Mouse (Mus musculus) neural tube, embryonic 13.5 days (tissue): Measurements from ENCODE around the gene Enoph1. TPM values are rescaled to one million over a fixed set of nuclear protein-coding genes. Genes with fewer than 3 reads are reported as not detected.

Source experiments
- ATAC-seq: fragments of 200-750 bp; cut with Nextera tagmentation; 2 replicates; pipeline ENCODE4 v1.8.0; 2017; ENCODE audit warnings: low read depth, mild to moderate bottlenecking, moderate TSS enrichment, moderate library complexity
- H3K27ac ChIP-seq: fragments of 300-500 bp; sonication (generic); replicated peaks from 2 replicates; pipeline ENCODE4 v1.5.1; 2015; ENCODE audit warnings: moderate library complexity, mild to moderate bottlenecking, inconsistent platforms
- H3K27me3 ChIP-seq: fragments of 300-500 bp; sonication (generic); 2 replicates; pipeline ENCODE4 v1.6.1; 2015; ENCODE audit warnings: mild to moderate bottlenecking, inconsistent platforms
- H3K36me3 ChIP-seq: fragments of 300-500 bp; sonication (generic); 2 replicates; pipeline ENCODE4 v1.6.1; 2015; ENCODE audit warnings: mild to moderate bottlenecking, inconsistent platforms
- H3K4me1 ChIP-seq: fragments of 300-500 bp; sonication (generic); replicated peaks from 2 replicates; pipeline ENCODE4 v1.6.1; 2015; ENCODE audit warnings: inconsistent platforms
- H3K4me2 ChIP-seq: fragments of 300-500 bp; sonication (generic); 2 replicates; pipeline ENCODE4 v1.6.1; 2015; ENCODE audit warnings: inconsistent platforms, mild to moderate bottlenecking, moderate library complexity
- H3K4me3 ChIP-seq: fragments of 300-500 bp; sonication (generic); 2 replicates; pipeline ENCODE4 v1.5.1; 2015; ENCODE audit warnings: mild to moderate bottlenecking, inconsistent platforms
- H3K9ac ChIP-seq: fragments of 300-500 bp; sonication (generic); 2 replicates; pipeline ENCODE4 v1.6.1; 2015; ENCODE audit warnings: moderate library complexity, mild to moderate bottlenecking, inconsistent platforms
- H3K9me3 ChIP-seq: fragments of 300-500 bp; sonication (generic); 2 replicates; pipeline ENCODE4 v1.6.1; 2016; ENCODE audit warnings: inconsistent platforms
- WGBS: fragments of 180-500 bp; shearing (Covaris S2); methylation state at CpG from one replicate; pipeline ENCODE4 v1.1.7; 2015; 5-methylcytosine and 5-hydroxymethylcytosine counted together
- polyA plus RNA-seq: library from polyadenylated mRNA; unstranded; fragments of >200 nt; fragmentation: Nextera tagmentation; extraction: Ambion mirVana; gene quantifications from 2 replicates; pipeline ENCODE4 v1.2.1, GENCODE M21; 2015

The Enoph1 gene
- polyA plus RNA-seq, 1 experiment from 2014 or later = 38.9 TPM

DNA sequence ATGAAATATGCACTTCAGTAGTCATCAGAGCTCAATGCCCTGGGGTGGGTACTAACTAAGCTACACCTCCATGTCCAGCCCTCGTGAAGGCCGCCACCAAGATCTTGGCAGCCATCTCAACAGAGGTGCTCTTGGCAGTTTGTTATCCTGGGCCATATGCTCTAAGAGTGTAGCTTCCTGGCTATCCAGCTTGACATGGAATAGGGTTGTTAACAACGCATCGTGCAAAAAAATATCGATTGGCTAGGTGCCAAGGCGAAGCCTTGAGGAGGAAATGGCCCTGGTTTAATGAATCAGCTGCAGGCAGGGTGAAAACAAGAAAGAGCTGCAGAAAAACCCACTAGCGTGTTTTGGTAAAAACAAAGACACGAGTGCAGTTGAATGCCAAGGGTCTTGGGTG, 45.3 kb downstream of the Enoph1 start:
- no peaks in the 10 kb centered on the region for H3K27me3 ChIP-seq
- H3K4me3 ChIP-seq = no peak overlapping the region
- H3K36me3 ChIP-seq = no peaks in the 10 kb centered on the region
- no peak; the same call in 1 of the 2 replicates for ATAC-seq
- no peaks in the 10 kb centered on the region for H3K9me3 ChIP-seq
- H3K9ac ChIP-seq = no peak overlapping the region
- H3K27ac ChIP-seq = peak overlapping the region; percentile 20; the same call in 1 of the 2 replicates
- H3K4me2 ChIP-seq = no peak overlapping the region
- H3K4me1 ChIP-seq = peaks cover 30% of the 10 kb centered on the region
- 54% methylated on average over 8 of the region's 8 CpGs for WGBS

DNA sequence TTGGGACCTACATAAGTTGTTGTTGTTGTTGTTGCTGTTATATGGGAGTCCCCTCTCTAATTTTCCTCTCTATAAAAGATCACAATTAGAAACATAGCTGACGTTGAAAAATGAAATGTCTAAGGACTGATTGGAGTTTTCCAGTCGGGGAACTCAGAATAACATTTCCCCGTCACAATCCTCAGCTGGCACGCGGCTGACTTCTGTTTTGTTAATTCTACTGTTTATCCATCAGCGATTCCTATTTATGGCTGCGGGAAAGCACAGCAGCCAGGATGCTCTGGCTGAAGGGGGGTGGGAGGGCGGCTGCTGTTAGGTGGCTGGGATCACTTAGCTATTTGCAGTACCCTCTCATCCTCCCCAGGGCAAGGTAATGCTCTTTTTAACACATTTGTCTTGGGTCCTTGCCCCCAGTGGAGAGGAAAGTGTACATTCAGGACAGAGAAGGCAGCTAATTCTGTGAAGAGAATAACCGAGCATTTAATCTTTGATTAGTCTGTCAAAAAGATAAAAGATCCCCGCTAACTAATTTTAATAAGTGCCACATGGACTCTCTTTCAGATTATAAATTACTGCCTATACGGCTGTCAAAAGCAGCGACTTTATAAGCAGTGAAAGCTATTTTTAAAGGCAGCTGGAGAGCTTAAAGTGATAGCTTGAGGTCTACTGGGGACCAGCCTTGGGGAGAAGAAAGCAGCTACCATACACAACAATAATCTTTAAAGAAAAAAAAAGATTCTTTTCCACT, 50.9 kb downstream of the Enoph1 start:
- Histone ChIP-seq H3K4me3 (0 out of 2 replicates have a peak overlapping the region, but pooled peaks have one; percentile 3), H3K27ac (peak overlapping the region; percentile 87)

DNA sequence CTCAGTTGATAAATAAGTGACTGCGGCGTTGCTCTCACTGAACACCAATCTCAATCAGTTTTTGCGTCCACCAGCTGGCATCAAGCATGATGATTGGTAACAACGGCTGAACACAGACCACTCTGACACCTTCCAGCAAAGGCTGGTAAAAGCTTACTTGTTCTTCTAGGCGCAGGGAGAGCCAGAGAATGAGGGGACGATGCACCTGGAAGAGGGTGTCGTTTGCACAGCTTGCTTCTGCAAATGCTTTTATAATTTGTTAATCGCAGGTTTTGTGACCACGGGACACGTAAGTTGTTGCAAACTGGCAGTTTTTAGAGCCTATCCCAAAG, 51.4 kb downstream of the Enoph1 start:
- Histone ChIP-seq H3K9ac (peak overlapping the region; percentile 17), H3K27me3 (no peaks in the 10 kb centered on the region), H3K9me3 (no peaks in the 10 kb centered on the region), H3K4me1 (peaks cover 31% of the 10 kb centered on the region), H3K36me3 (no peaks in the 10 kb centered on the region), H3K27ac (peak overlapping the region; percentile 87), H3K4me3 (0 out of 2 replicates have a peak overlapping the region, but pooled peaks have one; percentile 3), H3K4me2 (peak overlapping the region; percentile 47)
- ATAC-seq = peak; percentile 41
- 27% methylated on average over 10 of the region's 10 CpGs for whole genome bisulfite sequencing

More for the DNA sequence above, 50.9 kb downstream of the Enoph1 start:
- Histone ChIP-seq H3K27me3 (no peaks in the 10 kb centered on the region), H3K9me3 (no peaks in the 10 kb centered on the region), H3K9ac (peak overlapping the region; percentile 17), H3K4me2 (peak overlapping the region; percentile 47), H3K4me1 (peaks cover 36% of the 10 kb centered on the region), H3K36me3 (no peaks in the 10 kb centered on the region)
- WGBS = 14% methylated on average over 12 of the region's 12 CpGs
- ATAC-seq = peak; percentile 15; the same call in 1 of the 2 replicates

DNA sequence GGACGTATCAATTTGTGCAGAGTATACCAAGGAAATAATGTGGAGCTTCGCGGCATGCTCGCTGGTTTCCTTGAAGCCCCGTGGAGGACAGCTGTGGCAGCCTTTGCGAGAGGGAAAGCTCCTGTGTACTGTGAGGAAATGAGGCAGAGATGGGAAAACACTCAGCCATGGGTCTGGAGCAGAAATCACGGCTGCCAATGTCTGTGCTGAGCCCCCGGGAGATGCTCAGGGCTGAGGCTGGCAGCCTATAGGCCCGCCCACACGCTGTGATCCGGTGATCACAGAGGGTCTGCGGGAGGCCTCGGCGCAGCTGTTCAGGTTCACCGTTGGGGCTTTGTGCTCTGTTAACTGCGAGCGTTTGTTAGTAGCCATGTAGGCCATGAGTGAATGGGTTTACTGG, 51.8 kb downstream of the Enoph1 start:
- Histone ChIP-seq H3K9me3 (no peaks in the 10 kb centered on the region), H3K4me1 (peaks cover 31% of the 10 kb centered on the region), H3K27me3 (no peaks in the 10 kb centered on the region), H3K27ac (peak overlapping the region; percentile 87), H3K36me3 (no peaks in the 10 kb centered on the region), H3K4me2 (peak overlapping the region; percentile 47), H3K9ac (peak overlapping the region; percentile 17), H3K4me3 (0 out of 2 replicates have a peak overlapping the region, but pooled peaks have one; percentile 3)
- WGBS = 6% methylated on average over 17 of the region's 17 CpGs
- peak; percentile 89 for ATAC-seq

DNA sequence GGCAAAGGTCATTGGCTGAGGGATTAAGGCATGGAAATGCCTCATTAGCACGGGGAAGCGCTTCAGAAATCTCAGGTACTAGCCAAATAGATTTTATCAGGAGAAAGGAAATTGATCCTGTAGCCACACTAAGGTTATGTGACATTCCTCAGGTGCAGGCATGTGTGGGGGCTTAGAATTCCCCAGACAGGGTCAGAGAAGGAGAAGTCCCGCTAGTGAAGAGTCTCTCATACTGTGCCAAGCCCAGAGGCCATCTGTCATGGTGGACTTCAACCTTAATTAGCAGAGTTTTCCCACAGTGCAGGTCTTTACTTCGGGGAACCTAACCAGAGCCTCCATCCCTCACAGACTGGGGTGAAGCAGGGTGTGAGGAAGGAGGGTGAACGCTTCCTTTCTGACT, 57.2 kb downstream of the Enoph1 start:
- WGBS = 79% methylated on average over 5 of the region's 5 CpGs

DNA sequence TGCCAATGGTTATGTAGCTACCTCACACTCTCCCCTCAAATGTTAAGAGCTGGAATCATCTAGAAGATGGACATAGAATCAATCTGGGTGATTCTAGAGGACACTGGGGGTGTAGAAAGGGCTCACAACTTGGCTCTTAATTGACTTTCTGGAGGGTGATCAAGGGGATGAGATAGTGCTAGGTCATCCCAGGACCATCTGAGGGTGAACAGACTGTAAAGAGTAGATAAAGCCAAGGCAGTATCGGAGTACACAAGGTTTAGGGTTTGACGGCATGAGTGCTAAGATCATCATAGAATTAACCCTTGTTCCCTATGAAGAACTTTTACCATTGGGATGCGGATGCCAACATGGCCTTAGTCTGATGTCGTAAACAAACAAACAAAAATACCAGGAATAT, 58.2 kb downstream of the Enoph1 start:
- H3K9me3 ChIP-seq = no peaks in the 10 kb centered on the region
- H3K36me3 ChIP-seq = no peaks in the 10 kb centered on the region
- no peak overlapping the region for H3K4me3 ChIP-seq
- H3K27ac ChIP-seq = no peak overlapping the region
- WGBS = 94% methylated on average over 4 of the region's 4 CpGs
- no peak for ATAC-seq
- no peak overlapping the region for H3K4me2 ChIP-seq
- no peaks in the 10 kb centered on the region for H3K4me1 ChIP-seq
- no peak overlapping the region for H3K9ac ChIP-seq
- H3K27me3 ChIP-seq = no peaks in the 10 kb centered on the region

More for the DNA sequence above, 57.2 kb downstream of the Enoph1 start:
- Histone ChIP-seq H3K36me3 (no peaks in the 10 kb centered on the region), H3K9ac (no peak overlapping the region), H3K4me3 (no peak overlapping the region), H3K4me2 (no peak overlapping the region), H3K27ac (no peak overlapping the region), H3K4me1 (peaks cover 10% of the 10 kb centered on the region), H3K9me3 (no peaks in the 10 kb centered on the region), H3K27me3 (no peaks in the 10 kb centered on the region)
- no peak for ATAC-seq

DNA sequence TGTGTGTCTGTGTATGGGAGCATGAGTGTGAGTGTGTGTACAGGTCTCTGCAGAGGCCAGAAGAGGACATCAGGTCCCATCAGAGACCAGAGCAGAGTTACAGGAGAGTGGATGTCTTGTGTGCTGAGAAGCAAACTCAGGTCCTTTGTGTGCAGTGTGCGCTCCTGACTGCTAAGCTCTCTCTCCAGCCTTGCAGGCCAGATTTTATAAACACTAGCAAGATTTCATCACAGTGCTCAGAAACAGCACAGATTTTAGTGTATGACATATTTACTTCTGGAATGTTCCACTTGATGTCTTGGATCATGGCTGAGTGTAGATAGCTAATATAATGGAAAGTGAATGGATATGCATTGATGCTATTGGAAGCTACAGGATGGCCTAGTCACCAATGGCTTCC, 62.6 kb downstream of the Enoph1 start:
- Histone ChIP-seq H3K4me1 (no peaks in the 10 kb centered on the region), H3K36me3 (no peaks in the 10 kb centered on the region), H3K9ac (no peak overlapping the region), H3K27me3 (no peaks in the 10 kb centered on the region), H3K4me3 (no peak overlapping the region), H3K9me3 (no peaks in the 10 kb centered on the region), H3K27ac (no peak overlapping the region), H3K4me2 (no peak overlapping the region)
- ATAC-seq = no peak
- WGBS = 97% methylated on average over 1 of the region's 1 CpGs

DNA sequence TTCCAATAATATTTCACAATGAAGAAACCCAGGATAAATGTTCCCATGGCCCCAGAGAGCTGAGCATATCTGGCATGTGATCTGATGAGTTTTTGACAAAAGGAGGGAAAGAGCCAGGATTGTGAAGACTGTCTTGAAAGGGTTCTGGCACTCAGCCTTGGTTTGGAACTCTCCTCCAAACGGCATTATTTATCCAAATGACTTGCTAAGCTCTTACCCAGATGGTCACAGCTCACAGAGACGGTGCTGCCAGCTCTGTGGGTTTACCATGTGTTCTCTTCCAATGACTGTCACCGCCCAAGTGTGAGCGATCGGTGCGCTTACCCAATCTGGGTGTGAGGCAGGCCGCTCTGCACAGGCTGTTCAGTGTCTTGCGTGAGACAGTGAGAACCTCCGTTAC, 69.1 kb downstream of the Enoph1 start:
- ATAC-seq = peak; percentile 52; the same call in 1 of the 2 replicates
- Histone ChIP-seq H3K4me1 (peaks cover 19% of the 10 kb centered on the region), H3K9ac (no peak overlapping the region), H3K4me2 (no peak overlapping the region), H3K27ac (peak overlapping the region; percentile 2; the same call in 1 of the 2 replicates), H3K9me3 (no peaks in the 10 kb centered on the region), H3K36me3 (no peaks in the 10 kb centered on the region), H3K27me3 (no peaks in the 10 kb centered on the region), H3K4me3 (no peak overlapping the region)
- WGBS = 72% methylated on average over 9 of the region's 9 CpGs

DNA sequence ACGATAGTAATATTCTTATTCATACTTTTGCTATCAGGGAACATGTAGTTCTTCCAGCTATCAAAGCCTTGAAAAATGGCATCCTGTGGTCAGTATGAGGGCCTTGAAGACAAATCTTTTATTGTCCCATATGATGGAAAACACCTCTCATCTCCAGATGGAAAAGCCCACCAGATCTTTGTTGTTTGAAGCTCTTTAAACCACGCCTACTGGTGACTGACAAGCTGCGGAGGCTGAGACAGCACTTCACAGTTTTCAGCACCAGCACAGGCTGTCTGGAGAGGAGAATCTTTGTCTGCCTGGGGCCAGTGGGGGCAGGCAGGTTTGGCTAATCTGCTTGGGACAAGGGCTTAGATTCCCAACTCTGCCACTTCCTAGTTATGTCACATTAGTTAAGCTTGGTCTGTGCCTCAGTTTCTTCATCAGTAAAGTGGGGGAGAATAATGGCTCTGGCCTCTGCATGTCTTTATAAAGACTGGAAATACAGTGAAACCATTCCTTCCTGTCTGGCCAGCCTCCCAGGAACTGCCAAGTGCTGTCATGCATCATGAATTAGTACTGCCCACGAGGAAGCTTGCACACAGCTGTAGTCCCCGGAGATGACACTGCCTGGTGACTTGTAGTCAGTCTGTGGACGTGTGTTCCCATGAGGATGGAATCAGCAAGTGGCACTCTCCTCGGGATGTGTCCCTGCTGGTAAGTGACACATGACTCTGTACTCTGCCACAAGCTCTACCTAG, 69.9 kb downstream of the Enoph1 start:
- ATAC-seq = 0 out of 2 replicates have a peak, but pooled peaks have one; percentile 42
- Histone ChIP-seq H3K4me2 (no peak overlapping the region), H3K9ac (no peak overlapping the region), H3K4me3 (no peak overlapping the region), H3K9me3 (no peaks in the 10 kb centered on the region), H3K27ac (no peak overlapping the region), H3K27me3 (no peaks in the 10 kb centered on the region), H3K36me3 (no peaks in the 10 kb centered on the region), H3K4me1 (peaks cover 22% of the 10 kb centered on the region)
- WGBS = 45% methylated on average over 7 of the region's 7 CpGs

DNA sequence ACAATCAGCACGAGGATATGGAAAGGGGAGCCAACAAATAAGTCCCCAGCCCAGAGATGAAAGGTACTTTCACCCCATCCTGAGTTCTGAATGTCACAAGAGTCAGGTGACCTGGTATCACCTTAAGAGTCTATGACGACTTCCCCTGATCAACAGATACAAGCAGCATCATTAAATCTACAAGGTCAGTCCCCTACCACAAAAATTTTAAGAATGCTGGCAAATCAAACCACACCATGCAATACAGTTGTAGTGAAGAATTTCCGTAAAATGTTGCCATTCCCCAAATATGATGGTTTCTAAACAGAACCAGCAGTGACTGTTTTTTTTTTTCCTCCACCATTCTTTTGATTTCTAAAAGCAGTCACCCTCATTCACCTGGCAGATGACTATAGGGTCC, 70.8 kb downstream of the Enoph1 start:
- H3K27me3 ChIP-seq = no peaks in the 10 kb centered on the region
- no peaks in the 10 kb centered on the region for H3K36me3 ChIP-seq
- whole genome bisulfite sequencing = 80% methylated on average over 3 of the region's 3 CpGs
- H3K9me3 ChIP-seq = no peaks in the 10 kb centered on the region
- no peak overlapping the region for H3K27ac ChIP-seq
- no peak overlapping the region for H3K4me3 ChIP-seq
- no peak for ATAC-seq
- no peak overlapping the region for H3K9ac ChIP-seq
- peaks cover 22% of the 10 kb centered on the region for H3K4me1 ChIP-seq
- no peak overlapping the region for H3K4me2 ChIP-seq

DNA sequence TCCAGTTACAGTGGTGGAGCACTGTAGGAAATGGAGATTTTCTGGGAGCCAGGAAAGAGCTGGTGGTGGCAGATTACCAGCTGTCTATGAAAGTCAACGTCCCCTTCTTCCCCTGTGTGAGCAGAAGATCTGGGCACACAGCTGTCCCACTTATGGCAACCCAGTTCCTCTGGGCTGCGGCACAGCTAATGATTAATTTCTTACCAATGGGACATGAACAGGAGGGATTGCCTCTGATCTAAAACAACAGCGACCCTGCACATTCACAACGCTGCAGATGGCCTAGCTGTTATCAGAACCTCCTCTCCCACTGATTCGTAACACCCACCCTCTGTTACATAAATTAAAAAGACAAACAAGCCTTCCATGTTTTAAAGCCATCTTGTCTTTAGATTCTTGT, 73.6 kb downstream of the Enoph1 start:
- no peak overlapping the region for H3K4me2 ChIP-seq
- no peaks in the 10 kb centered on the region for H3K27me3 ChIP-seq
- H3K4me3 ChIP-seq = no peak overlapping the region
- WGBS = 21% methylated on average over 5 of the region's 5 CpGs
- peak overlapping the region; percentile 25; the same call in 1 of the 2 replicates for H3K27ac ChIP-seq
- no peak overlapping the region for H3K9ac ChIP-seq
- no peak; the same call in 1 of the 2 replicates for ATAC-seq
- H3K4me1 ChIP-seq = peaks cover 29% of the 10 kb centered on the region
- H3K9me3 ChIP-seq = no peaks in the 10 kb centered on the region; the same call in 1 of the 2 replicates
- H3K36me3 ChIP-seq = no peaks in the 10 kb centered on the region
